Comparison of ENCODE assay signal across 32 mouse cellular contexts in the genomic region with DNA sequence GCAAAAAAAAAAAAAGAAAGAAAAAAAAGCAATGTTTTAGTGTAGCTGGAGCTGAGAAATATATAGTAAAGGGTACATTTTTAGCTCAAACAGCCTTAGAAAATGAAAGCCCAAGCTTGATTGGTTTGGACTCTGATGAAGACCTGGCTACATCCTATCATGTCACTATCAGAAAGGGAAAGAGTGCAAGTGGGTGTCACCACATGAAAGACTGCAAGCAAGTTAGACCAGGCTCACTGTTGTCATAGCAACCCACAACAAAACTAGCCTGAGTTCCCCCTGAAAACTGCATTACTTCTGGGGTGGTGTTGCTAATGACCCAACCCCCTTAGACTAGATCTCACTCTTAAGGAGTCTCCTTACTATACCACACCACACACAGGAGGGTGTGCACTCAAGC. TPM values are rescaled to one million over a fixed set of nuclear protein-coding genes. Genes with fewer than 3 reads are reported as not detected.
A peak's percentile ranks its signal among the peaks of the same experiment; 100 is the strongest.
DNase-seq lines count a peak whose midpoint lies in the region; ATAC-seq and TF ChIP-seq lines count a peak whose summit lies in the region.
"Had no signal": no experiment of that assay in that cellular context is flagged by ENCODE, and none has a peak within 500 bp of the region (broad histone marks: within the 10 kb centered on the region; RNA-seq: fewer than 3 reads in every experiment).

No protein-coding gene starts in this region.

- no peak for TF ChIP-seq CTCF in MEL (IDR thresholded peaks at IDR 0.05 in 2 of 3, conservative IDR thresholded peaks at IDR 0.05 in 1 of 3; ENCODE audit: control insufficient read depth in 1 of 3, insufficient read depth in 1 of 3, low read depth in 2 of 3, low read length in 3 of 3, poor library complexity in 1 of 3, severe bottlenecking in 1 of 3)
- no peak for TF ChIP-seq CTCF in forebrain, postnatal 0 days (IDR thresholded peaks at IDR 0.05; ENCODE audit: low read depth)

- H3K4me1 ChIP-seq in MEL (ENCODE audit: control insufficient read depth in 1 of 2, insufficient read depth in 2 of 2, low read length in 2 of 2), result peaks cover 3 to 7% of the 10 kb centered on the region in 2 experiments; a peak in 3 of 4 replicates
- H3K4me1 ChIP-seq in forebrain, embryonic 12.5 days, result no peaks in the 10 kb centered on the region
- H3K4me1 ChIP-seq in forebrain, postnatal 0 days (ENCODE audit: insufficient read depth), result no peaks in the 10 kb centered on the region
- H3K4me1 ChIP-seq in hindbrain, embryonic 14.5 days (replicated peaks; ENCODE audit: control insufficient read depth, insufficient read depth, low read length), result no peaks in the 10 kb centered on the region
- H3K4me1 ChIP-seq: embryonic facial prominence, embryonic 13.5 days; forebrain, embryonic 13.5 days; hindbrain, embryonic 12.5 days; lung, embryonic 15.5 days; midbrain, embryonic 10.5 days had no signal

- ATAC-seq in granulocyte monocyte progenitor cell, adult 5-6 weeks (replicated peaks; ENCODE audit: poor library complexity, severe bottlenecking), result peak; percentile 42; the same call in 1 of the 2 replicates
- ATAC-seq in forebrain, embryonic 12.5 days (ENCODE audit: low FRiP score), result no peak
- no peak for ATAC-seq in forebrain, postnatal 0 days
- no peak for ATAC-seq in hindbrain, embryonic 14.5 days (ENCODE audit: low FRiP score)
- ATAC-seq: forebrain, embryonic 13.5 days; intestine, postnatal 0 days; midbrain, embryonic 16.5 days had no signal

- H3K4me3 ChIP-seq in MEL (ENCODE audit: control insufficient read depth in 1 of 2, insufficient read depth in 1 of 2, low read depth in 2 of 2, low read length in 2 of 2), result no peak overlapping the region
- no peak overlapping the region for H3K4me3 ChIP-seq in forebrain, embryonic 12.5 days (replicated peaks)
- no peak overlapping the region for H3K4me3 ChIP-seq in forebrain, postnatal 0 days (ENCODE audit: low read depth, low read length)
- no peak overlapping the region for H3K4me3 ChIP-seq in hindbrain, embryonic 14.5 days (replicated peaks; ENCODE audit: low read length)
- H3K4me3 ChIP-seq: embryonic facial prominence, embryonic 13.5 days; erythroblast, embryonic 14.5 days; forebrain, embryonic 13.5 days; heart, adult 2 months; heart, embryonic 13.5 days; hindbrain, embryonic 12.5 days; lung, embryonic 15.5 days; midbrain, embryonic 10.5 days had no signal

- H3K27me3 ChIP-seq in MEL (ENCODE audit: control insufficient read depth in 1 of 2, insufficient read depth in 2 of 2, low read length in 2 of 2), result no peaks in the 10 kb centered on the region
- H3K27me3 ChIP-seq in forebrain, embryonic 12.5 days, result no peaks in the 10 kb centered on the region
- H3K27me3 ChIP-seq in forebrain, postnatal 0 days (ENCODE audit: insufficient read depth, low read length), result no peaks in the 10 kb centered on the region
- no peaks in the 10 kb centered on the region for H3K27me3 ChIP-seq in hindbrain, embryonic 14.5 days (ENCODE audit: control insufficient read depth, insufficient read depth, low read length)
- H3K27me3 ChIP-seq: embryonic facial prominence, embryonic 13.5 days; forebrain, embryonic 13.5 days; heart, embryonic 13.5 days; hindbrain, embryonic 12.5 days; lung, embryonic 15.5 days had no signal

- no peaks in the 10 kb centered on the region; the same call in 1 of the 2 replicates for H3K79me2 ChIP-seq in MEL (ENCODE audit: control insufficient read depth, insufficient read depth, low read length, poor library complexity)

- H3K36me3 ChIP-seq in MEL (ENCODE audit: control insufficient read depth in 1 of 2, insufficient read depth in 2 of 2, low read length in 2 of 2), result peaks cover 12 to 47% of the 10 kb centered on the region in 2 experiments
- H3K36me3 ChIP-seq in forebrain, embryonic 12.5 days (replicated peaks), result peaks cover 89% of the 10 kb centered on the region
- H3K36me3 ChIP-seq in forebrain, postnatal 0 days (ENCODE audit: insufficient read depth), result peaks cover 49% of the 10 kb centered on the region
- H3K36me3 ChIP-seq in hindbrain, embryonic 14.5 days (replicated peaks; ENCODE audit: control insufficient read depth, insufficient read depth), result peaks cover 79% of the 10 kb centered on the region

- peak; percentile 20 for DNase-seq in CD4-positive, CD25-positive, alpha-beta regulatory T cell, adult 2 months (ENCODE audit: low read depth, low spot score)
- DNase-seq in MEL (ENCODE audit: low read depth, low spot score), result peak; percentile 61
- DNase-seq in natural killer cell, adult 2 months (ENCODE audit: low spot score in 2 of 2), result peak; percentile 16 to 28
- no peak for DNase-seq in forebrain, postnatal 0 days
- no peak for DNase-seq in hindbrain, embryonic 14.5 days (ENCODE audit: low spot score)
- DNase-seq: adrenal gland, adult 2 months; cerebellum, adult 2 months; cerebellum, postnatal 25 days; embryo, embryonic 11 days; gastrocnemius, postnatal 10 days; heart, adult 2 months; heart, postnatal 14 days; kidney, postnatal 25 days; layer of hippocampus, adult 9-11 months; lung, postnatal 36 days; right cerebral cortex, postnatal 14 days; thymus, postnatal 36 days had no signal

- no peak for TF ChIP-seq EP300 in MEL (IDR thresholded peaks at IDR 0.05; ENCODE audit: low read depth in 1 of 2, low read length in 2 of 2)

- H3K4me2 ChIP-seq in forebrain, embryonic 12.5 days, result no peak overlapping the region
- H3K4me2 ChIP-seq in forebrain, postnatal 0 days (ENCODE audit: low read depth), result no peak overlapping the region
- no peak overlapping the region for H3K4me2 ChIP-seq in hindbrain, embryonic 14.5 days (replicated peaks)
- H3K4me2 ChIP-seq: embryonic facial prominence, embryonic 13.5 days; forebrain, embryonic 13.5 days; heart, embryonic 13.5 days; hindbrain, embryonic 12.5 days; lung, embryonic 15.5 days had no signal

- H3K9me3 ChIP-seq in MEL (replicated peaks; ENCODE audit: insufficient read depth, low read length), result no peaks in the 10 kb centered on the region
- no peaks in the 10 kb centered on the region for H3K9me3 ChIP-seq in forebrain, embryonic 12.5 days
- no peaks in the 10 kb centered on the region for H3K9me3 ChIP-seq in forebrain, postnatal 0 days (ENCODE audit: low read length)
- no peaks in the 10 kb centered on the region for H3K9me3 ChIP-seq in hindbrain, embryonic 14.5 days (ENCODE audit: control insufficient read depth, low read length)
- H3K9me3 ChIP-seq: embryonic facial prominence, embryonic 13.5 days; forebrain, embryonic 13.5 days; heart, embryonic 13.5 days; hindbrain, embryonic 12.5 days; lung, embryonic 15.5 days; midbrain, embryonic 10.5 days had no signal

- H3K9ac ChIP-seq in MEL (ENCODE audit: control insufficient read depth, low read depth, low read length, poor library complexity, severe bottlenecking), result no peak overlapping the region
- H3K9ac ChIP-seq in forebrain, embryonic 12.5 days, result no peak overlapping the region
- H3K9ac ChIP-seq in forebrain, postnatal 0 days, result no peak overlapping the region
- H3K9ac ChIP-seq in hindbrain, embryonic 14.5 days, result no peak overlapping the region
- H3K9ac ChIP-seq: embryonic facial prominence, embryonic 13.5 days; forebrain, embryonic 13.5 days; heart, embryonic 13.5 days; hindbrain, embryonic 12.5 days; liver, embryonic 14.5 days; lung, embryonic 15.5 days had no signal

- H3K27ac ChIP-seq in MEL (ENCODE audit: control insufficient read depth, low read depth, low read length), result no peak overlapping the region
- no peak overlapping the region for H3K27ac ChIP-seq in forebrain, embryonic 12.5 days
- H3K27ac ChIP-seq in forebrain, postnatal 0 days (ENCODE audit: low read depth, low read length), result no peak overlapping the region
- no peak overlapping the region for H3K27ac ChIP-seq in hindbrain, embryonic 14.5 days
- H3K27ac ChIP-seq: embryonic facial prominence, embryonic 13.5 days; forebrain, embryonic 13.5 days; heart, adult 2 months; hindbrain, embryonic 12.5 days; liver, embryonic 14.5 days; lung, embryonic 15.5 days; midbrain, embryonic 10.5 days had no signal

- no peak for TF ChIP-seq POLR2A in MEL (IDR thresholded peaks at IDR 0.05; ENCODE audit: control insufficient read depth in 1 of 2, insufficient read depth in 1 of 2, low read depth in 1 of 2, low read length in 2 of 2, poor library complexity in 1 of 2)

- TF ChIP-seq RAD21 in MEL (IDR thresholded peaks at IDR 0.05; ENCODE audit: low read depth, low read length), result no peak

RNA-seq across cellular contexts. Expression of a gene that starts 28.7 kb away (rescaled TPM):
- total RNA-seq in MEL (2012; rRNA removed), result 241 and 258 TPM in 2 replicates
- polyA plus RNA-seq in MEL (2012; ENCODE audit: insufficient read depth in 1 of 2, insufficient read length in 2 of 2, low read depth in 1 of 2, low replicate concordance in 2 of 2, missing spikeins in 1 of 2), result 100 to 1,000 TPM; 115 to 232 TPM
- total RNA-seq in granulocyte monocyte progenitor cell, adult 5-6 weeks (2014; fragmentation: Nextera tagmentation), result 111 and 118 TPM in 2 replicates
- 171 and 197 TPM in 2 replicates for total RNA-seq in granulocyte monocyte progenitor cell, adult 5-6 weeks (2017)
- polyA plus RNA-seq in forebrain, embryonic 12.5 days (2016; fragmentation: Nextera tagmentation; extraction: Ambion mirVana), result 122 and 132 TPM in 2 replicates
- total RNA-seq in forebrain, postnatal 0 days (2014; rRNA removed), result 105 and 126 TPM in 2 replicates
- 84.3 and 89.1 TPM in 2 replicates for polyA plus RNA-seq in forebrain, postnatal 0 days (2015; fragmentation: Nextera tagmentation; extraction: Ambion mirVana)
- 62.4 and 76.0 TPM in 2 replicates for polyA plus RNA-seq in hindbrain, embryonic 14.5 days (2014; fragmentation: Nextera tagmentation; extraction: Ambion mirVana)

RNA-seq across cellular contexts. Expression of a gene that starts 31.9 kb away (rescaled TPM):
- 120 and 127 TPM in 2 replicates for total RNA-seq in MEL (2012; rRNA removed)
- 100 to 1,000 TPM; 216 to 756 TPM for polyA plus RNA-seq in MEL (2012; ENCODE audit: insufficient read depth in 1 of 2, insufficient read length in 2 of 2, low read depth in 1 of 2, low replicate concordance in 2 of 2, missing spikeins in 1 of 2)
- 154 and 214 TPM in 2 replicates for total RNA-seq in granulocyte monocyte progenitor cell, adult 5-6 weeks (2014; fragmentation: Nextera tagmentation)
- total RNA-seq in granulocyte monocyte progenitor cell, adult 5-6 weeks (2017), result 211 and 230 TPM in 2 replicates
- polyA plus RNA-seq in forebrain, embryonic 12.5 days (2016; fragmentation: Nextera tagmentation; extraction: Ambion mirVana), result 94.9 and 96.7 TPM in 2 replicates
- 24.8 and 29.2 TPM in 2 replicates for total RNA-seq in forebrain, postnatal 0 days (2014; rRNA removed)
- polyA plus RNA-seq in forebrain, postnatal 0 days (2015; fragmentation: Nextera tagmentation; extraction: Ambion mirVana), result 13.5 and 15.8 TPM in 2 replicates
- 22.6 and 22.8 TPM in 2 replicates for polyA plus RNA-seq in hindbrain, embryonic 14.5 days (2014; fragmentation: Nextera tagmentation; extraction: Ambion mirVana)

RNA-seq across cellular contexts. Expression of a gene that starts 32.0 kb away (rescaled TPM):
- 0.07 and 0.62 TPM in 2 replicates for total RNA-seq in MEL (2012; rRNA removed)
- polyA plus RNA-seq in MEL (2012; ENCODE audit: insufficient read depth in 1 of 2, insufficient read length in 2 of 2, low read depth in 1 of 2, low replicate concordance in 2 of 2, missing spikeins in 1 of 2), result 1 to 10 TPM in 1 of 2 experiments, not detected in 1; 2.6 TPM
- not detected in 2 replicates for total RNA-seq in granulocyte monocyte progenitor cell, adult 5-6 weeks (2014; fragmentation: Nextera tagmentation)
- 0.04 TPM in 1 of 2 replicates, not detected in the other for total RNA-seq in granulocyte monocyte progenitor cell, adult 5-6 weeks (2017)
- polyA plus RNA-seq in forebrain, embryonic 12.5 days (2016; fragmentation: Nextera tagmentation; extraction: Ambion mirVana), result 1.9 and 3.3 TPM in 2 replicates
- 0.10 and 0.23 TPM in 2 replicates for total RNA-seq in forebrain, postnatal 0 days (2014; rRNA removed)
- polyA plus RNA-seq in forebrain, postnatal 0 days (2015; fragmentation: Nextera tagmentation; extraction: Ambion mirVana), result 0.10 and 0.74 TPM in 2 replicates
- polyA plus RNA-seq in hindbrain, embryonic 14.5 days (2014; fragmentation: Nextera tagmentation; extraction: Ambion mirVana), result 0.50 and 0.73 TPM in 2 replicates
- total RNA-seq: left cerebral cortex, adult 18-20 months; left cerebral cortex, postnatal 25 days had no signal
- polyA plus RNA-seq: heart, adult 2 months; midbrain, embryonic 16.5 days; stomach, embryonic 14.5 days had no signal

Comparison
In these comparisons a context has a peak if more than half of its experiments do, and no peak if none do; other contexts are left out.
1. DNase-seq: peak in CD4-positive, CD25-positive, alpha-beta regulatory T cell, adult 2 months (single experiment), MEL (single experiment) and natural killer cell, adult 2 months (2 of 2); none in forebrain, postnatal 0 days (single experiment) and hindbrain, embryonic 14.5 days (single experiment).